Mouse (Mus musculus) kidney, embryonic 16.5 days (tissue): ENCODE results near the gene Slc22a8. TPM values are rescaled to one million over a fixed set of nuclear protein-coding genes. Genes with fewer than 3 reads are reported as not detected.

Source experiments
- ATAC-seq: fragments of 200-750 bp; cut with Nextera tagmentation; 2 replicates; pipeline ENCODE4 v1.8.0; 2017; ENCODE audit warnings: moderate TSS enrichment; ENCODE audit not compliant: low FRiP score, low TSS enrichment
- H3K27ac ChIP-seq: fragments of 300-500 bp; sonication (generic); 2 replicates; pipeline ENCODE4 v1.5.1; 2014; ENCODE audit warnings: low read length
- H3K27me3 ChIP-seq: fragments of 300-500 bp; sonication (generic); 2 replicates; pipeline ENCODE4 v1.6.1; 2014; ENCODE audit warnings: low read length, control low read depth, mixed read lengths; ENCODE audit not compliant: insufficient read depth
- H3K36me3 ChIP-seq: fragments of 300-500 bp; sonication (generic); 2 replicates; pipeline ENCODE4 v1.6.1; 2014; ENCODE audit warnings: low read length, control low read depth, mixed read lengths; ENCODE audit not compliant: insufficient read depth
- H3K4me1 ChIP-seq: fragments of 300-500 bp; sonication (generic); 2 replicates; pipeline ENCODE4 v1.6.1; 2014; ENCODE audit warnings: low read length, control low read depth, mixed read lengths; ENCODE audit not compliant: insufficient read depth
- H3K4me2 ChIP-seq: fragments of 300-500 bp; sonication (generic); replicated peaks from 2 replicates; pipeline ENCODE4 v1.6.1; 2014; ENCODE audit warnings: low read depth, low read length
- H3K4me3 ChIP-seq: fragments of 300-500 bp; sonication (generic); 2 replicates; pipeline ENCODE4 v1.5.1; 2014; ENCODE audit warnings: mild to moderate bottlenecking, low read length
- H3K9ac ChIP-seq: fragments of 300-500 bp; sonication (generic); replicated peaks from 2 replicates; pipeline ENCODE4 v1.6.1; 2014; ENCODE audit warnings: low read length
- H3K9me3 ChIP-seq: fragments of 300-500 bp; sonication (generic); 2 replicates; pipeline ENCODE4 v1.6.1; 2016; ENCODE audit warnings: low read length, control low read depth
- WGBS: fragments of 180-500 bp; shearing (Covaris S2); extraction: QIAGEN DNeasy Blood & Tissue Kit; methylation state at CpG from one replicate; pipeline ENCODE4 v1.1.7; 2014; 5-methylcytosine and 5-hydroxymethylcytosine counted together
- polyA plus RNA-seq: library from polyadenylated mRNA; unstranded; fragments of >200 nt; fragmentation: Nextera tagmentation; extraction: Ambion mirVana; gene quantifications from 2 replicates; pipeline ENCODE4 v1.2.1, GENCODE M21; 2015

Gene Slc22a8
- polyA plus RNA-seq, 1 experiment from 2014 or later, result 16.3 TPM

- H3K9me3 ChIP-seq, result no peaks in the 10 kb centered on the region
- peaks cover 26% of the 10 kb centered on the region for H3K4me1 ChIP-seq
- H3K4me3 ChIP-seq, result no peak overlapping the region
- WGBS, result 63% methylated on average over 6 of the region's 6 CpGs
- no peaks in the 10 kb centered on the region for H3K36me3 ChIP-seq
- no peaks in the 10 kb centered on the region for H3K27me3 ChIP-seq
- ATAC-seq, result peak; percentile 80
- no peak overlapping the region for H3K9ac ChIP-seq
- peak overlapping the region; percentile 57 for H3K27ac ChIP-seq
- peak overlapping the region; percentile 7; the same call in 1 of the 2 replicates for H3K4me2 ChIP-seq
Measured at GRCm38 (mm10) chr19:8592873-8593408, 1.9 kb downstream of the Slc22a8 start.

GRCm38 (mm10) chr19:8593833-8594232 lies 2.8 kb downstream of the Slc22a8 start:
- H3K27ac ChIP-seq, result no peak overlapping the region
- WGBS, result 83% methylated on average over 11 of the region's 11 CpGs
- H3K4me1 ChIP-seq, result peaks cover 26% of the 10 kb centered on the region
- peak overlapping the region; percentile 10; the same call in 1 of the 2 replicates for H3K4me3 ChIP-seq
- no peak overlapping the region for H3K9ac ChIP-seq
- H3K36me3 ChIP-seq, result no peaks in the 10 kb centered on the region
- no peaks in the 10 kb centered on the region for H3K9me3 ChIP-seq
- ATAC-seq, result no peak
- H3K27me3 ChIP-seq, result no peaks in the 10 kb centered on the region
- peak overlapping the region; percentile 7; the same call in 1 of the 2 replicates for H3K4me2 ChIP-seq

- Histone ChIP-seq H3K4me3 (peak overlapping the region; percentile 10), H3K9me3 (no peaks in the 10 kb centered on the region), H3K36me3 (no peaks in the 10 kb centered on the region), H3K4me1 (peaks cover 26% of the 10 kb centered on the region), H3K27me3 (no peaks in the 10 kb centered on the region), H3K9ac (0 out of 2 replicates have a peak overlapping the region, but pooled peaks have one; percentile 8), H3K4me2 (peak overlapping the region; percentile 7), H3K27ac (peak overlapping the region; percentile 27; the same call in 1 of the 2 replicates)
- 5% methylated on average over 1 of the region's 1 CpGs for WGBS
- no peak for ATAC-seq
Measured at GRCm38 (mm10) chr19:8594518-8594917, 3.5 kb downstream of the Slc22a8 start.

GRCm38 (mm10) chr19:8597269-8597668 lies 6.2 kb downstream of the Slc22a8 start:
- H3K27ac ChIP-seq, result peak overlapping the region; percentile 41; the same call in 1 of the 2 replicates
- H3K27me3 ChIP-seq, result no peaks in the 10 kb centered on the region
- no peak overlapping the region for H3K9ac ChIP-seq
- no peak overlapping the region for H3K4me2 ChIP-seq
- H3K36me3 ChIP-seq, result no peaks in the 10 kb centered on the region
- peak; percentile 66 for ATAC-seq
- WGBS, result 53% methylated on average over 4 of the region's 4 CpGs
- H3K4me1 ChIP-seq, result peaks cover 23% of the 10 kb centered on the region
- no peaks in the 10 kb centered on the region for H3K9me3 ChIP-seq
- H3K4me3 ChIP-seq, result no peak overlapping the region

GRCm38 (mm10) chr19:8599229-8599628 lies 8.2 kb downstream of the Slc22a8 start:
- H3K27ac ChIP-seq, result no peak overlapping the region
- no peak overlapping the region for H3K4me2 ChIP-seq
- peaks cover 10% of the 10 kb centered on the region for H3K4me1 ChIP-seq
- ATAC-seq, result no peak
- H3K36me3 ChIP-seq, result no peaks in the 10 kb centered on the region
- H3K4me3 ChIP-seq, result no peak overlapping the region
- no peak overlapping the region for H3K9ac ChIP-seq
- H3K9me3 ChIP-seq, result no peaks in the 10 kb centered on the region
- no peaks in the 10 kb centered on the region for H3K27me3 ChIP-seq
- 69% methylated on average over 2 of the region's 2 CpGs for WGBS

- no peak for ATAC-seq
- Histone ChIP-seq H3K4me1 (0 out of 2 replicates have a peak, but pooled peaks cover 2% of the 10 kb centered on the region), H3K9me3 (no peaks in the 10 kb centered on the region), H3K27ac (no peak overlapping the region), H3K4me3 (no peak overlapping the region), H3K36me3 (no peaks in the 10 kb centered on the region), H3K4me2 (no peak overlapping the region), H3K27me3 (no peaks in the 10 kb centered on the region), H3K9ac (no peak overlapping the region)
Measured at GRCm38 (mm10) chr19:8601922-8602321, 10.9 kb downstream of the Slc22a8 start.

- Histone ChIP-seq H3K4me1 (no peaks in the 10 kb centered on the region), H3K9me3 (no peaks in the 10 kb centered on the region), H3K9ac (no peak overlapping the region), H3K27me3 (no peaks in the 10 kb centered on the region), H3K4me3 (no peak overlapping the region), H3K27ac (no peak overlapping the region), H3K36me3 (no peaks in the 10 kb centered on the region), H3K4me2 (no peak overlapping the region)
- 67% methylated on average over 3 of the region's 3 CpGs for WGBS
- no peak for ATAC-seq
Measured at GRCm38 (mm10) chr19:8602914-8603313, 11.9 kb downstream of the Slc22a8 start.

- peak; percentile 85 for ATAC-seq
- WGBS, result 88% methylated on average over 8 of the region's 8 CpGs
- no peak overlapping the region for H3K4me3 ChIP-seq
Measured at GRCm38 (mm10) chr19:8604536-8605240, 13.6 kb downstream of the Slc22a8 start.

GRCm38 (mm10) chr19:8605241-8605558 lies 14.1 kb downstream of the Slc22a8 start:
- H3K27me3 ChIP-seq, result no peaks in the 10 kb centered on the region
- no peaks in the 10 kb centered on the region for H3K9me3 ChIP-seq
- no peaks in the 10 kb centered on the region for H3K4me1 ChIP-seq
- H3K4me2 ChIP-seq, result no peak overlapping the region
- no peak overlapping the region for H3K4me3 ChIP-seq
- no peak overlapping the region for H3K27ac ChIP-seq
- H3K36me3 ChIP-seq, result no peaks in the 10 kb centered on the region
- peak; percentile 80 for ATAC-seq
- 91% methylated on average over 3 of the region's 3 CpGs for WGBS
- H3K9ac ChIP-seq, result no peak overlapping the region

More at GRCm38 (mm10) chr19:8604536-8605240, 13.6 kb downstream of the Slc22a8 start:
- no peaks in the 10 kb centered on the region for H3K4me1 ChIP-seq
- no peak overlapping the region for H3K4me2 ChIP-seq
- H3K27me3 ChIP-seq, result no peaks in the 10 kb centered on the region
- no peaks in the 10 kb centered on the region for H3K36me3 ChIP-seq
- no peak overlapping the region for H3K9ac ChIP-seq
- no peaks in the 10 kb centered on the region for H3K9me3 ChIP-seq
- H3K27ac ChIP-seq, result no peak overlapping the region; the same call in 1 of the 2 replicates
